Mouse (Mus musculus): ENCODE measurements around the gene 4933414I15Rik. TPM values are rescaled to one million over a fixed set of nuclear protein-coding genes. Genes with fewer than 3 reads are reported as not detected.

4933414I15Rik gene
- polyA plus RNA-seq (2012; fragmentation: generic; extraction: Trizol): not detected
- long read RNA-seq, experiment 1: 0 reads
- long read RNA-seq, experiment 2: 0 reads

DNA sequence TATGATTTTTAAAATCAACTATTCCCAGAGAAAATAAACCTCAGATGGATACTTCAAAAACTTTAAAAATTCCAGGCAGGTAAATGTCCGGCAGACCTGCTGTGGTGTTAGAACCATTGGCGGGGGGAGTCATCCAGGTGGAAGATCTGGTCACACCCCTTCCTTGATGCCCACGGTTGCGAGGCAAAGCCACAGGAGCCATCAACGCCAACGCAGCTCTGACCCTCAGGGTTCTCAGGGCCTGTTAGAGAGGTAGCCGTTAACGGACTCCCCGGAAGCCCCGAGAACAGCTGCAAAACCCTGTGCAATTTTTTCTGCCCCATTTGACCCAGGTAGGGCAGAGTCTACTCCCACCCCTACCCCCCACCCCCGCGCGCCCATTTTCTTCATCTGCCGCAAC lies at the start of gene 4933414I15Rik:
TSS of gene 4933414I15Rik (minus strand) at position 260 of the 400 bp plus-strand sequence.
- no peak for TF ChIP-seq CTCF (IDR thresholded peaks at IDR 0.05; ENCODE audit: control insufficient read depth, insufficient read depth, insufficient read length)
- TF ChIP-seq USF1 (IDR thresholded peaks at IDR 0.05; ENCODE audit: low read depth): no peak
- no peak for TF ChIP-seq MAX (IDR thresholded peaks at IDR 0.05)
- TF ChIP-seq MYOD1 (IDR thresholded peaks at IDR 0.05; ENCODE audit: control insufficient read depth, insufficient read length, low read depth): no peak
- TF ChIP-seq MYOG (IDR thresholded peaks at IDR 0.05; ENCODE audit: control insufficient read depth, extremely low read depth, insufficient read length): no peak
- no peak for TF ChIP-seq CEBPB (IDR thresholded peaks at IDR 0.05; ENCODE audit: low read depth)
- no peak for TF ChIP-seq FOSL1 (IDR thresholded peaks at IDR 0.05; ENCODE audit: insufficient read depth, low read length, poor library complexity, severe bottlenecking)
- Histone ChIP-seq H3K4me3 (ENCODE audit: insufficient read depth, poor library complexity, severe bottlenecking) (no peak within 1 kb of the TSS), H3ac (ENCODE audit: control insufficient read depth, insufficient read length, low read depth) (no peak within 1 kb of the TSS), H3K79me2 (ENCODE audit: control insufficient read depth, insufficient read depth) (no peaks in the 10 kb centered on the region), H3K27me3 (ENCODE audit: control insufficient read depth, insufficient read depth, insufficient read length) (peaks cover 32% of the 10 kb centered on the region), H3K36me3 (ENCODE audit: control insufficient read depth, insufficient read depth) (no peaks in the 10 kb centered on the region), H3K79me3 (ENCODE audit: low read depth) (no peaks in the 10 kb centered on the region)

DNA sequence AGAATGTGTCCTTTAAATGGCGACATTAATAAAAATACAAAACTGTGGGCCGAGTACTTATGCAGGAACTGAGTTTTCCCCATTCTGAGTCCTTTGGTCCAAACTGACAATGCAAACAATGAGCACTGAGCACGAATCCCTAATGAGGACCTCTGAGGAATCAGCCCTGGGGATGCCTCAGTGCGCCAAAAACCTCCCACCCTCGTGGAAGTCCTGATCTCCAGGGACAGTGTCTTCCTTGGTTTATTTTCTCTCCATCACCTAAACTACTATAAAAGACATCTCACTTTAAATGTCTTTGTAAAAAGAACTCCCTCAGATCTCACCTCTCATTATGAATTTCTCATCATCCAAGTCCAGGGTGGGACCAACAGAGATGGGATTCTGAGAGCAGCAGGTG lies 38.1 kb upstream of the 4933414I15Rik start, which contains the start of gene Olfr1377:
TSS of gene Olfr1377 (plus strand) at position 301 of the 400 bp plus-strand sequence.
- Histone ChIP-seq H3K36me3 (ENCODE audit: control insufficient read depth, insufficient read depth) (no peaks in the 10 kb centered on the region), H3K79me3 (ENCODE audit: low read depth) (no peaks in the 10 kb centered on the region), H3K4me3 (ENCODE audit: insufficient read depth, poor library complexity, severe bottlenecking) (no peak within 1 kb of the TSS), H3K79me2 (ENCODE audit: control insufficient read depth, insufficient read depth) (no peaks in the 10 kb centered on the region), H3K27me3 (ENCODE audit: control insufficient read depth, insufficient read depth, insufficient read length) (peaks cover 10% of the 10 kb centered on the region), H3ac (ENCODE audit: control insufficient read depth, insufficient read length, low read depth) (no peak within 1 kb of the TSS)
- TF ChIP-seq FOSL1 (IDR thresholded peaks at IDR 0.05; ENCODE audit: insufficient read depth, low read length, poor library complexity, severe bottlenecking): no peak
- no peak for TF ChIP-seq MYOG (IDR thresholded peaks at IDR 0.05; ENCODE audit: control insufficient read depth, extremely low read depth, insufficient read length)
- TF ChIP-seq CTCF (IDR thresholded peaks at IDR 0.05; ENCODE audit: control insufficient read depth, insufficient read depth, insufficient read length): no peak
- TF ChIP-seq USF1 (IDR thresholded peaks at IDR 0.05; ENCODE audit: low read depth): no peak
- no peak for TF ChIP-seq MAX (IDR thresholded peaks at IDR 0.05)
- TF ChIP-seq CEBPB (IDR thresholded peaks at IDR 0.05; ENCODE audit: low read depth): no peak
- TF ChIP-seq MYOD1 (IDR thresholded peaks at IDR 0.05; ENCODE audit: control insufficient read depth, insufficient read length, low read depth): no peak

DNA sequence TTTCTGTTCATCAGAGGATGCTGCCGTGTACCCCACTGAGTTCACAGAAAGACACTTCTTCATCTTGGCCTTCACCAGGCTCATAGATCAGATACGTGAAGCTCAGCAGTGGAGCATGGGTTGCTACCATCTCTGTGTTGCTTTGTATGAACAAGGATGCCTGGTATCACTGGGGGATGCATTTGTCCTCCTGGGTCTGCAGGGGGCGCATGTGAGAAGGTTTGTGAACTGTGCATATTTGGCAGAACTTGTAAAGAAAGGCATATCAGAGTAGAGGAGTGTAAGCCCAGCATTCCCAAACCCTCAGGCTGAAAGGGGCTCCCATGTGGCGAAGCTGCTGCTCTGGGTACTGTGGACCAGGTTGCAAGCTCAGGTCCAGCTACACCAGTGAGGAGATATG lies 33.7 kb upstream of the 4933414I15Rik start:
- Histone ChIP-seq H3K36me3 (ENCODE audit: control insufficient read depth, insufficient read depth) (no peaks in the 10 kb centered on the region), H3K4me3 (ENCODE audit: insufficient read depth, poor library complexity, severe bottlenecking) (no peak overlapping the region), H3K79me2 (ENCODE audit: control insufficient read depth, insufficient read depth) (no peaks in the 10 kb centered on the region), H3K27me3 (ENCODE audit: control insufficient read depth, insufficient read depth, insufficient read length) (peaks cover 8% of the 10 kb centered on the region), H3K79me3 (ENCODE audit: low read depth) (no peaks in the 10 kb centered on the region), H3ac (ENCODE audit: control insufficient read depth, insufficient read length, low read depth) (no peak overlapping the region)
- TF ChIP-seq MYOG (IDR thresholded peaks at IDR 0.05; ENCODE audit: control insufficient read depth, extremely low read depth, insufficient read length) (no peak), USF1 (IDR thresholded peaks at IDR 0.05; ENCODE audit: low read depth) (no peak), CTCF (IDR thresholded peaks at IDR 0.05; ENCODE audit: control insufficient read depth, insufficient read depth, insufficient read length) (no peak), MAX (IDR thresholded peaks at IDR 0.05) (no peak), FOSL1 (IDR thresholded peaks at IDR 0.05; ENCODE audit: insufficient read depth, low read length, poor library complexity, severe bottlenecking) (no peak), CEBPB (IDR thresholded peaks at IDR 0.05; ENCODE audit: low read depth) (no peak), MYOD1 (IDR thresholded peaks at IDR 0.05; ENCODE audit: control insufficient read depth, insufficient read length, low read depth) (no peak)

DNA sequence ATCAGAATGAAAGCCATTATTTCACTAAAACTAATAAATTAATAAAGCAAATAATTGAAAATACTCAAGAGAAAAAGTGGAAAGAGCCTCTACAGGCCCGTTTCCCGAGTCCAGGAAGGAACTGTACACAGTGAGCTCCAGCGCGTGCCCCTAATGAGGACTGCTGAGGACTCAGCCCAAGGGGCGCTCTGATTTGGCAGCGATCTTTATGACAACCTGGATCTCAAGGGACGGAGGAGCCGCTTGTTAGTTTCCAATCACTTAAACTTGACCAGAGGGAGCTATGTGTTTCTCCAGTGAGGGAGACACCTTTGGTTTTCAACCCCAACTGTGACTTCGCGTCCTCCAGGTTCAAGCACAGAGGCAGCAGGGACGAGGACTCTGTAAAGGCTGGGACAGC lies 22.7 kb upstream of the 4933414I15Rik start, which contains the start of gene Olfr1378:
TSS of gene Olfr1378 (plus strand) at position 301 of the 400 bp plus-strand sequence.
- no peak within 1 kb of the TSS for H3K4me3 ChIP-seq (ENCODE audit: insufficient read depth, poor library complexity, severe bottlenecking)
- no peaks in the 10 kb centered on the region for H3K79me3 ChIP-seq (ENCODE audit: low read depth)
- TF ChIP-seq CTCF (IDR thresholded peaks at IDR 0.05; ENCODE audit: control insufficient read depth, insufficient read depth, insufficient read length) (no peak), MYOD1 (IDR thresholded peaks at IDR 0.05; ENCODE audit: control insufficient read depth, insufficient read length, low read depth) (no peak), MYOG (IDR thresholded peaks at IDR 0.05; ENCODE audit: control insufficient read depth, extremely low read depth, insufficient read length) (no peak), FOSL1 (IDR thresholded peaks at IDR 0.05; ENCODE audit: insufficient read depth, low read length, poor library complexity, severe bottlenecking) (no peak), USF1 (IDR thresholded peaks at IDR 0.05; ENCODE audit: low read depth) (no peak), CEBPB (IDR thresholded peaks at IDR 0.05; ENCODE audit: low read depth) (no peak), MAX (IDR thresholded peaks at IDR 0.05) (no peak)
- H3K79me2 ChIP-seq (ENCODE audit: control insufficient read depth, insufficient read depth): no peaks in the 10 kb centered on the region
- H3K27me3 ChIP-seq (ENCODE audit: control insufficient read depth, insufficient read depth, insufficient read length): peaks cover 14% of the 10 kb centered on the region
- no peak within 1 kb of the TSS for H3ac ChIP-seq (ENCODE audit: control insufficient read depth, insufficient read length, low read depth)
- no peaks in the 10 kb centered on the region for H3K36me3 ChIP-seq (ENCODE audit: control insufficient read depth, insufficient read depth)

DNA sequence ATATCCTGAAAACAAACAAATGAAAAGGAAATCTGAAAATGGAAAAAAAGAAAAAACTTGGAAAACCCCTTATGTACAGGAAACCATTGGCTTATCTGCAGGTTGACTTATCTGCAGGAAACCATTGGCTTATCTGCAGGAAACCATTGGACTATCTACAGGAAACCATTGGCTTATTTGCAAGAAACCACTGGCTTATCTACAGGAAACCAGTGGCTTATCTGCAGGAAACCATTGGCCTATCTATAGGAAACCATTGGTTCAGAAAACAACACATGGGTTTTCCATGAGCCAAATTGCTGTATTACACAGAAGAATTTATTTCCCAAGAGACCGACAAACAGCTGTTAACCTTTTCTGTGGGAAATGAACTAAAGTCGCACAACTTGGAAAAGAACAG lies 21.3 kb upstream of the 4933414I15Rik start:
- TF ChIP-seq CTCF (IDR thresholded peaks at IDR 0.05; ENCODE audit: control insufficient read depth, insufficient read depth, insufficient read length) (no peak), MYOG (IDR thresholded peaks at IDR 0.05; ENCODE audit: control insufficient read depth, extremely low read depth, insufficient read length) (no peak), CEBPB (IDR thresholded peaks at IDR 0.05; ENCODE audit: low read depth) (no peak), FOSL1 (IDR thresholded peaks at IDR 0.05; ENCODE audit: insufficient read depth, low read length, poor library complexity, severe bottlenecking) (no peak), MYOD1 (IDR thresholded peaks at IDR 0.05; ENCODE audit: control insufficient read depth, insufficient read length, low read depth) (no peak), MAX (IDR thresholded peaks at IDR 0.05) (no peak), USF1 (IDR thresholded peaks at IDR 0.05; ENCODE audit: low read depth) (no peak)
- Histone ChIP-seq H3K36me3 (ENCODE audit: control insufficient read depth, insufficient read depth) (no peaks in the 10 kb centered on the region), H3K79me3 (ENCODE audit: low read depth) (no peaks in the 10 kb centered on the region), H3ac (ENCODE audit: control insufficient read depth, insufficient read length, low read depth) (no peak overlapping the region), H3K27me3 (ENCODE audit: control insufficient read depth, insufficient read depth, insufficient read length) (peaks cover 14% of the 10 kb centered on the region), H3K4me3 (ENCODE audit: insufficient read depth, poor library complexity, severe bottlenecking) (no peak overlapping the region), H3K79me2 (ENCODE audit: control insufficient read depth, insufficient read depth) (no peaks in the 10 kb centered on the region)
